Mouse (Mus musculus): ENCODE results near the gene Cdk20.

GRCm38 (mm10) chr13:64407992-64408391 is 24.1 kb upstream of the Cdk20 start:
- TF ChIP-seq CTCF (IDR thresholded peaks at IDR 0.05; ENCODE audit: extremely low read depth, insufficient read length, insufficient replicate concordance, low read depth, low read length) (no peak), POLR2A (IDR thresholded peaks at IDR 0.05; ENCODE audit: low read depth, low read length) (no peak)

Measured in small intestine, adult 2 months (tissue).